Mouse (Mus musculus) embryonic fibroblast, embryonic 13.5 days (primary cell): ENCODE results near the gene Gm28539.
A peak's percentile ranks its signal among the peaks of the same experiment; 100 is the strongest.

ENCODE experiments used
- CTCF ChIP-seq: IDR thresholded peaks from 2 replicates; pipeline ENCODE4 v1.5.1; 2011; ENCODE audit warnings: mild to moderate bottlenecking, control low read depth, low read length, moderate library complexity, borderline replicate concordance; ENCODE audit not compliant: insufficient read depth
- POLR2A ChIP-seq: IDR thresholded peaks from 2 replicates; pipeline ENCODE4 v1.6.1; 2011; ENCODE audit warnings: low read depth, mild to moderate bottlenecking, control low read depth, low read length, moderate library complexity

DNA sequence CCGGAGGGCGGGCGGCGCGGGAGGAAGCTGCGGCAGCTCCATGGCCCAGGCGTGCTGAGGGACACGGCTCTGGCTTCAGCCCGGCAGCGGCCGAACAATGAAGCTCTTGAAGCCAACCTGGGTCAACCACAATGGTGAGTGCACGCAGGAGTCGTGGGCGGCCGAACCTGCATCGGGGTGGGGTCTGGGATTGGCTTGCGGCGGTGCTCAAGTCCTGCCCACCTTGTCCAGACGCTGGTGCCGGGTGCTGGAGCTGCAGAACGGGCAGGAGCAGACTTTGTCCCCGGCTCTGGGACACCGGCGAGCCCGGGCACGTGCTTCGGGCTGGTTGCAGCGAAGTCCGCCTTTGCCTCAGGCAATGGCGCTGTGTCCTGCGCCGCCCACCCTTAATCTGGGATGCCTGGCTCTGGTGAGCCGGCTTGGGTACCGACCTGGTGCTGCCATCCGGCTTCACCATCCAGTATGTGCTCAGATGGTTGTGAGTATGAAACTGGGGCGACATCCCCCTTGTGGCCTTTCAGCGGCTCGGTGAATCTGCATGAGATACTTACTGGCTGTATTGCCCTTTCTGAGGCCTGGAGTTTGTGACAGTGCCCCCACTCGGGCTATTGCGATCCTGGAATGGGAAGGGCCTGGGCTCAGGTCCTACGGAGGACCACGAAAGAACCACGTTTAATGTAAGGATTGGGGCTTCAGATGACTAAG is 41.2 kb downstream of the Gm28539 start:
- TF ChIP-seq POLR2A (no peak), CTCF (peak; percentile 12; the same call in 1 of the 2 replicates)
